Mouse (Mus musculus) cerebellum, adult 2 months (tissue): Measurements from ENCODE around the gene Fyn.

Experiments used
- CTCF ChIP-seq: fragments of 200-500 bp; IDR thresholded peaks from 2 replicates; pipeline ENCODE4 v1.5.1; 2011; ENCODE audit warnings: low read depth, mild to moderate bottlenecking, control low read depth, low read length, moderate library complexity, borderline replicate concordance; ENCODE audit not compliant: insufficient read depth
- POLR2A ChIP-seq: fragments of 200-500 bp; IDR thresholded peaks from 2 replicates; pipeline ENCODE4 v1.6.1; 2011; ENCODE audit warnings: low read length, control low read depth, borderline replicate concordance; ENCODE audit not compliant: insufficient read depth

DNA sequence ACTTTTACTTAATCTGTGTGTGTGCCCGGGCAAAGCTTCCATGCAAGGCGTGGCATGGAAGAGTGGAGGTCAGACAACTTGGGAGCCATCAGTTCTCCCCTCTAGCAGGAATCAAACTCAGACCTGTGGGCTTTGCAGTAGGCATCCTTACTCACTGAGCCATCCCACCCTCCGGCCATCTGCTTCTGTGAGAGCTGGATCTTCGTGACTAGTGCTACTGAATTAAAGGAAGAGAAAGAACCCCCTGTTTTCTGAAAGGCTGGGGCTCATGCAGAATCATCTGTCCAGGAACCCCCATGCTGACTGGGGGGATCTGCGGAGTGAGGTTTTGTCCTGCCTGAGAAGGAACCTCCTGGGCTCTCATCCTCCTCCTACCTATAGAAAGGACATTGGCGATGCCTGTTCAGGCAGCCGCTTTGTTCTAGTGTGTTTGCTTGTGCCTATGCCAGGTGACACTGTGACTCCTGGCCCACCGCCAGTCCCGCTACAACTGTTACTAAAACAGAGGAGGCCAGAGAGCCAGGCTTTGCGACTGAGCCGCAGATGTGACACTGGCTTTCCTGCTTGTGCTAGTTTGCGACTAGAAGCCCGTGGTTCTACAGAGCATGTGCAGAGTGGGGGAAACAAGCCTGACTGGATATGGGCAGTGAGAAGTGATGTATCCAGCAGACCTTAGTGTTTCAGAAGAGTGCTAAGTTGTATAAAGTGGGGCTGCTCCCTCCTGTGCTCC lies 133.5 kb downstream of the Fyn start:
- TF ChIP-seq POLR2A: no peak
- TF ChIP-seq CTCF: no peak
